Mouse (Mus musculus) midbrain, embryonic 16.5 days (tissue): ENCODE results near the gene Stra6. TPM values are rescaled to one million over a fixed set of nuclear protein-coding genes. Genes with fewer than 3 reads are reported as not detected.

ENCODE experiments used
- ATAC-seq: fragments of 200-750 bp; cut with Nextera tagmentation; 2 replicates; pipeline ENCODE4 v1.8.0; 2017; ENCODE audit warnings: moderate TSS enrichment
- H3K27ac ChIP-seq: fragments of 300-500 bp; sonication (generic); 2 replicates; pipeline ENCODE4 v1.5.1; 2014; ENCODE audit warnings: mild to moderate bottlenecking, low read length, mixed read lengths
- H3K27me3 ChIP-seq: fragments of 300-500 bp; sonication (generic); 2 replicates; pipeline ENCODE4 v1.6.1; 2014; ENCODE audit warnings: low read depth, low read length, mixed read lengths; ENCODE audit not compliant: control insufficient read depth, insufficient read depth
- H3K36me3 ChIP-seq: fragments of 300-500 bp; sonication (generic); 2 replicates; pipeline ENCODE4 v1.6.1; 2014; ENCODE audit warnings: mild to moderate bottlenecking, low read length, moderate library complexity, mixed read lengths; ENCODE audit not compliant: control insufficient read depth, insufficient read depth
- H3K4me1 ChIP-seq: fragments of 300-500 bp; sonication (generic); 2 replicates; pipeline ENCODE4 v1.6.1; 2014; ENCODE audit warnings: mild to moderate bottlenecking, low read length, mixed read lengths; ENCODE audit not compliant: control insufficient read depth, insufficient read depth
- H3K4me2 ChIP-seq: fragments of 300-500 bp; sonication (generic); 2 replicates; pipeline ENCODE4 v1.6.1; 2014; ENCODE audit warnings: mild to moderate bottlenecking, low read length, mixed read lengths
- H3K4me3 ChIP-seq: fragments of 300-500 bp; sonication (generic); 2 replicates; pipeline ENCODE4 v1.5.1; 2014; ENCODE audit warnings: low read depth, mild to moderate bottlenecking, low read length, moderate library complexity, mixed read lengths
- H3K9ac ChIP-seq: fragments of 300-500 bp; sonication (generic); 2 replicates; pipeline ENCODE4 v1.6.1; 2014; ENCODE audit warnings: low read depth, low read length, mixed read lengths
- H3K9me3 ChIP-seq: fragments of 300-500 bp; sonication (generic); replicated peaks from 2 replicates; pipeline ENCODE4 v1.6.1; 2014; ENCODE audit warnings: mild to moderate bottlenecking, low read length, mixed read lengths; ENCODE audit not compliant: control insufficient read depth, poor library complexity, severe bottlenecking
- WGBS: fragments of 180-500 bp; shearing (Covaris S2); extraction: QIAGEN DNeasy Blood & Tissue Kit; methylation state at CpG from one replicate; pipeline ENCODE4 v1.1.7; 2014; 5-methylcytosine and 5-hydroxymethylcytosine counted together
- polyA plus RNA-seq: library from polyadenylated mRNA; unstranded; fragments of >200 nt; fragmentation: Nextera tagmentation; extraction: Ambion mirVana; gene quantifications from 2 replicates; pipeline ENCODE4 v1.2.1, GENCODE M21; 2015

The Stra6 gene
- polyA plus RNA-seq, 1 experiment from 2014 or later: 8.1 TPM

GRCm38 (mm10) chr9:58143419-58143818 is 79.8 kb downstream of the Stra6 start:
- no peaks in the 10 kb centered on the region for H3K36me3 ChIP-seq
- H3K4me3 ChIP-seq: no peak overlapping the region
- no peaks in the 10 kb centered on the region for H3K4me1 ChIP-seq
- no peak overlapping the region for H3K9ac ChIP-seq
- H3K4me2 ChIP-seq: no peak overlapping the region
- H3K27me3 ChIP-seq: no peaks in the 10 kb centered on the region
- WGBS: 29% methylated on average over 7 of the region's 7 CpGs
- H3K27ac ChIP-seq: no peak overlapping the region
- no peaks in the 10 kb centered on the region for H3K9me3 ChIP-seq
- ATAC-seq: no peak

GRCm38 (mm10) chr9:58144664-58145063 is 81.1 kb downstream of the Stra6 start:
- Histone ChIP-seq H3K4me3 (no peak overlapping the region), H3K36me3 (no peaks in the 10 kb centered on the region), H3K4me1 (no peaks in the 10 kb centered on the region), H3K4me2 (no peak overlapping the region), H3K27me3 (no peaks in the 10 kb centered on the region), H3K9ac (no peak overlapping the region), H3K27ac (no peak overlapping the region), H3K9me3 (no peaks in the 10 kb centered on the region)
- whole genome bisulfite sequencing: 33% methylated on average over 1 of the region's 1 CpGs
- no peak for ATAC-seq

DNA sequence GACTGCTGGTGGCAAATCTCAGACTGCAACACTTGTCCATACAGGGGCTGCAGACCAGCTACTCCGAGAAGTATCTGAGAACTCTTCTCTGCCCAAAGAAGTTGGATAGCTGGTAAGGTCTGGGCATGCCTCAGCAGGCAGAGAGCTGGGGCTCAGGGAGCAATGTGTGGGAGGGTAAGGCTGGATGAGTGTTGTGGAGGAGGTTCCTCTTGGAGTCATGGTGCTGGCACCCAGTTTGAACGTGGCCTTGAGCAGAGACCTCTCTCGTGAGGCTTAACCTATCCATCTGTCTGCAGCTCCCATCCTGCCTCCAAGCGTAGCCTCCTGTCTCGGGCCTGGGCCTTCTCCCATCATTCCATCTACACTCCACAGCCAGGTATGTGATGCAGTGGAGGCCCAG is 81.8 kb downstream of the Stra6 start:
- H3K4me3 ChIP-seq: no peak overlapping the region
- H3K4me1 ChIP-seq: no peaks in the 10 kb centered on the region
- H3K9me3 ChIP-seq: no peaks in the 10 kb centered on the region
- H3K36me3 ChIP-seq: no peaks in the 10 kb centered on the region
- H3K27ac ChIP-seq: no peak overlapping the region
- 86% methylated on average over 5 of the region's 5 CpGs for WGBS
- no peak for ATAC-seq
- no peaks in the 10 kb centered on the region for H3K27me3 ChIP-seq
- no peak overlapping the region for H3K9ac ChIP-seq
- no peak overlapping the region for H3K4me2 ChIP-seq

- H3K4me3 ChIP-seq: no peak overlapping the region
- no peaks in the 10 kb centered on the region for H3K9me3 ChIP-seq
- WGBS: 71% methylated on average over 2 of the region's 2 CpGs
- H3K4me1 ChIP-seq: no peaks in the 10 kb centered on the region
- H3K27me3 ChIP-seq: no peaks in the 10 kb centered on the region
- no peak overlapping the region for H3K9ac ChIP-seq
- ATAC-seq: no peak
- H3K36me3 ChIP-seq: no peaks in the 10 kb centered on the region
- H3K4me2 ChIP-seq: no peak overlapping the region
- no peak overlapping the region for H3K27ac ChIP-seq
These were observed 85.2 kb downstream of the Stra6 start for GRCm38 (mm10) chr9:58148806-58149205.

GRCm38 (mm10) chr9:58150733-58151361 is 87.3 kb downstream of the Stra6 start:
- no peaks in the 10 kb centered on the region for H3K36me3 ChIP-seq
- H3K4me3 ChIP-seq: no peak overlapping the region
- H3K9me3 ChIP-seq: no peaks in the 10 kb centered on the region
- no peak overlapping the region for H3K9ac ChIP-seq
- WGBS: 72% methylated on average over 4 of the region's 4 CpGs
- H3K4me1 ChIP-seq: no peaks in the 10 kb centered on the region; the same call in 1 of the 2 replicates
- no peak overlapping the region for H3K27ac ChIP-seq
- H3K4me2 ChIP-seq: no peak overlapping the region
- H3K27me3 ChIP-seq: no peaks in the 10 kb centered on the region
- ATAC-seq: no peak

GRCm38 (mm10) chr9:58153095-58153494 is 89.5 kb downstream of the Stra6 start:
- 90% methylated on average over 3 of the region's 3 CpGs for WGBS
- no peak overlapping the region for H3K4me2 ChIP-seq
- no peaks in the 10 kb centered on the region for H3K27me3 ChIP-seq
- no peak overlapping the region for H3K27ac ChIP-seq
- ATAC-seq: no peak
- H3K9ac ChIP-seq: no peak overlapping the region
- no peaks in the 10 kb centered on the region; the same call in 1 of the 2 replicates for H3K4me1 ChIP-seq
- no peak overlapping the region for H3K4me3 ChIP-seq
- no peaks in the 10 kb centered on the region for H3K9me3 ChIP-seq
- no peaks in the 10 kb centered on the region for H3K36me3 ChIP-seq

- no peak overlapping the region for H3K4me3 ChIP-seq
- H3K4me2 ChIP-seq: no peak overlapping the region
- no peaks in the 10 kb centered on the region; the same call in 1 of the 2 replicates for H3K4me1 ChIP-seq
- no peaks in the 10 kb centered on the region for H3K27me3 ChIP-seq
- no peaks in the 10 kb centered on the region for H3K36me3 ChIP-seq
- H3K27ac ChIP-seq: no peak overlapping the region
- 59% methylated on average over 3 of the region's 3 CpGs for WGBS
- H3K9ac ChIP-seq: no peak overlapping the region
- H3K9me3 ChIP-seq: no peaks in the 10 kb centered on the region
- ATAC-seq: no peak
These were observed 91.8 kb downstream of the Stra6 start for GRCm38 (mm10) chr9:58155366-58155765.

DNA sequence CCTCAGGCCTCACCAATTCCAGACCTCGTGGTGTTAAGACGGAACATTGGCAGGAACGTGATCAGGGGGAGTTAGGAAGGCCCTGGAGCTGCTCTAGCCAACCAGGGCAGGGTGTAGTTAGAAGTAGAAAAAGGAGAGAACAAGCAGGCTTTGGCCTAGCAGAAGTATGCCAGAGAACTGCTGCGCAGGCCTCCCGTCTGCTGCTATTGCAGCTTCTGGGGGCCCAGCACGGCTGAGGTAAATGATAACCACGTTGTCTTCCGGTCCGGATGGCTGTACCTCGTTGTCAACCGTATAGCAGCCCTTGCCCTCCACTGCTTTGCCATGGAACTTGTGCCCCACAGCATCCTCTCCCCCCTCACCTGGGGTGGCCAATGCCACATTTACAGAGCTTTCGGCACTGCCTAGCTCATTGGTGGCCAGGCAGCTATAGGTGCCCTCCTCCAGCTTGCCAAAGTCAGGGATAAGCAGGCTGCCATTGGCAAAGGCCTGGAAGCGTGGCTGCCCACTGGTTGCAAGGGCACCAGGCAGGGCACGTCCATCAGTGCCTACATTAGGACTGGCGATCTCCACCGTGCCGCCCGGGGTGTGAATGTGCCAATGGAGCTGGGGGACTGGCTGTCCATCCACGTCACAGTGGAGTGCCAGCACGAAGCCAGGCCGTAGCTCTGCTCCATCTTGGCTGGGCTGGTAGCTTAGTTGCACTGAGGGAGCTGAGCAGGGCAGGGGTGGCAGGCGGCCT is 93.4 kb downstream of the Stra6 start:
- WGBS: 92% methylated on average over 22 of the region's 22 CpGs
- Histone ChIP-seq H3K9me3 (no peaks in the 10 kb centered on the region), H3K4me3 (no peak overlapping the region), H3K9ac (no peak overlapping the region), H3K4me1 (no peaks in the 10 kb centered on the region; the same call in 1 of the 2 replicates), H3K4me2 (no peak overlapping the region), H3K27ac (no peak overlapping the region), H3K36me3 (no peaks in the 10 kb centered on the region), H3K27me3 (no peaks in the 10 kb centered on the region)
- ATAC-seq: no peak

- no peaks in the 10 kb centered on the region for H3K36me3 ChIP-seq
- no peak overlapping the region for H3K9ac ChIP-seq
- WGBS: 81% methylated on average over 13 of the region's 13 CpGs
- no peak overlapping the region for H3K4me3 ChIP-seq
- no peak overlapping the region for H3K27ac ChIP-seq
- H3K27me3 ChIP-seq: no peaks in the 10 kb centered on the region
- H3K9me3 ChIP-seq: no peaks in the 10 kb centered on the region
- H3K4me1 ChIP-seq: no peaks in the 10 kb centered on the region; the same call in 1 of the 2 replicates
- no peak overlapping the region for H3K4me2 ChIP-seq
- no peak for ATAC-seq
These were observed 94.2 kb downstream of the Stra6 start for GRCm38 (mm10) chr9:58157838-58158237.
